Mouse (Mus musculus): ENCODE data around the gene Cmtr1. TPM values are rescaled to one million over a fixed set of nuclear protein-coding genes. Genes with fewer than 3 reads are reported as not detected.
A peak's percentile ranks its signal among the peaks of the same experiment; 100 is the strongest.

Gene Cmtr1
- total and polyA plus RNA-seq, 3 experiments, result 88.8 to 135 (median 105) TPM

DNA sequence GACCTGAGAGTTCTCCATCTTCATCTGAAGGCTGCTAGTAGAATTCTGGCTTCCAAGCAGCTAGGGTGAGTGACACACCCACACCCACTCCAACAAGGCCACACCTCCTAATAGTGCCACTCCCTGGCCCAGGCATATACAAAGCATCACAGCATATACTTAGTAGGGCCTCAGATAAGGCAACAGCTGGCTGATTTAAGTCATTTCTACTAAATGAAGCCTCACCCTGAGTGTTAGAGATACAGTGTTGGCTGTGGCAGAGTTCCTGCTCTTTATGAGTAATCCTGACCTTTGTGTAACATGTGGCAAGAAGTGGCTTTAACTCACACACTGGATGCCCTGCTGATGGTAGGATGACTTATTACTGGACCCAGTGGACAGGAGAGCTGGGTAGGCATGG is 9.5 kb downstream of the Cmtr1 start:
- peaks cover 51 to 88% of the 10 kb centered on the region in 2 experiments for H3K36me3 ChIP-seq (replicated peaks in 1 of 2; ENCODE audit: control insufficient read depth in 1 of 2, insufficient read depth in 1 of 2, low read length in 1 of 2)

DNA sequence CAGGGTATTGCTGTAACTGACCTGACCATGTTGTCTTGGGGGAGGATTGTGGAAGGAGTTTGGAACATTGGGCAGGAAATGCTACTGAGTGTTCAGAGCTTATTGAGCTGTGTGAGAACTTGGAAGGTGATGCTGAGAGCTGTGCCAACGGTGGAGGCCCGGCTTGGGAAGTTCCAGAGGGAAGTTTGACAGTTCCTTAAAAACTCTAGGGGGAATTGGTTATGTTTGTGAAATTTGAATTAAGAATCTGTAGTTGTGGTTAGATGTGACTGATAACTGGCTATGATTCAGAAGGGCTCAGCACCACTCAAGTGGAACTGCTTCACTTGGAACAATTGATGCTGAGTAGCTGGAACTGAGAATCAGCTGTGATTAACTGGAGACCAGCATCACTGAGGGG is 10.6 kb downstream of the Cmtr1 start:
- Histone ChIP-seq H3K27me3 (replicated peaks) (no peaks in the 10 kb centered on the region), H3K4me2 (ENCODE audit: insufficient read depth, low read depth, poor library complexity, severe bottlenecking) (no peak overlapping the region), H3K4me1 (ENCODE audit: control insufficient read depth in 1 of 2, insufficient read depth in 2 of 2) (peaks cover 2 to 46% of the 10 kb centered on the region in 2 experiments), H3K79me2 (replicated peaks; ENCODE audit: control insufficient read depth, extremely low read depth, insufficient read depth, poor library complexity, severe bottlenecking) (peaks cover 28% of the 10 kb centered on the region), H3K27ac (ENCODE audit: insufficient read depth, low read depth) (no peak overlapping the region), H3K9ac (ENCODE audit: insufficient read depth, low read depth) (no peak overlapping the region), H3K36me3 (replicated peaks in 1 of 2; ENCODE audit: control insufficient read depth in 1 of 2, insufficient read depth in 1 of 2, low read length in 1 of 2) (peaks cover 58 to 91% of the 10 kb centered on the region in 2 experiments), H3K9me3 (replicated peaks; ENCODE audit: low read length) (no peaks in the 10 kb centered on the region), H3K4me3 (replicated peaks in 1 of 3; ENCODE audit: low read depth in 2 of 3, low read length in 2 of 3, poor library complexity in 1 of 3) (no peak overlapping the region)
- dilution Hi-C loops (cut with MboI; ENCODE audit: extremely low pct_ligation_motif_present, extremely low pct_unique_long_range_greater_than_20kb, low sequenced_read_pairs) (no loop called here), in situ Hi-C loops (cut with MboI; ENCODE audit: low pct_ligation_motif_present, low pct_unique_long_range_greater_than_20kb, low sequenced_read_pairs) (no loop called here)
- TF ChIP-seq ETS1 (conservative IDR thresholded peaks at IDR 0.05; ENCODE audit: low read depth, low read length) (0 out of 2 replicates have a peak, but pooled peaks have one; percentile 24), RAD21 (IDR thresholded peaks at IDR 0.05; ENCODE audit: low read depth, low read length) (no peak)
- DNase-seq (ENCODE audit: extremely low read depth), result peak; percentile 44

More for the DNA sequence above, 9.5 kb downstream of the Cmtr1 start:
- Histone ChIP-seq H3K4me3 (replicated peaks in 1 of 3; ENCODE audit: low read depth in 2 of 3, low read length in 2 of 3, poor library complexity in 1 of 3) (no peak overlapping the region), H3K27me3 (replicated peaks) (no peaks in the 10 kb centered on the region), H3K27ac (ENCODE audit: insufficient read depth, low read depth) (no peak overlapping the region), H3K4me2 (ENCODE audit: insufficient read depth, low read depth, poor library complexity, severe bottlenecking) (no peak overlapping the region), H3K9me3 (replicated peaks; ENCODE audit: low read length) (no peaks in the 10 kb centered on the region), H3K79me2 (replicated peaks; ENCODE audit: control insufficient read depth, extremely low read depth, insufficient read depth, poor library complexity, severe bottlenecking) (peaks cover 35% of the 10 kb centered on the region), H3K4me1 (ENCODE audit: control insufficient read depth in 1 of 2, insufficient read depth in 2 of 2) (peaks cover 2 to 42% of the 10 kb centered on the region in 2 experiments), H3K9ac (ENCODE audit: insufficient read depth, low read depth) (no peak overlapping the region)
- in situ Hi-C loops (cut with MboI; ENCODE audit: low pct_ligation_motif_present, low pct_unique_long_range_greater_than_20kb, low sequenced_read_pairs) (no loop called here), dilution Hi-C loops (cut with MboI; ENCODE audit: extremely low pct_ligation_motif_present, extremely low pct_unique_long_range_greater_than_20kb, low sequenced_read_pairs) (no loop called here)
- no peak for DNase-seq (ENCODE audit: extremely low read depth)
- TF ChIP-seq ELF1 (IDR thresholded peaks at IDR 0.05; ENCODE audit: low read depth, low read length), result no peak
- TF ChIP-seq RAD21 (IDR thresholded peaks at IDR 0.05; ENCODE audit: low read depth, low read length), result no peak
- TF ChIP-seq NRF1 (IDR thresholded peaks at IDR 0.05; ENCODE audit: low read depth, low read length), result no peak
- no peak for TF ChIP-seq MAFK (IDR thresholded peaks at IDR 0.05; ENCODE audit: insufficient replicate concordance, low read length)
- no peak for TF ChIP-seq MXI1 (IDR thresholded peaks at IDR 0.05; ENCODE audit: low read depth, low read length)
- TF ChIP-seq SMC3 (IDR thresholded peaks at IDR 0.05; ENCODE audit: low read depth, low read length), result no peak

GRCm38 (mm10) chr17:29673325-29673724 is 12.9 kb downstream of the Cmtr1 start:
- H3K27ac ChIP-seq (ENCODE audit: insufficient read depth, low read depth), result no peak overlapping the region
- in situ Hi-C loops (cut with MboI; ENCODE audit: low pct_ligation_motif_present, low pct_unique_long_range_greater_than_20kb, low sequenced_read_pairs) (no loop called here), dilution Hi-C loops (cut with MboI; ENCODE audit: extremely low pct_ligation_motif_present, extremely low pct_unique_long_range_greater_than_20kb, low sequenced_read_pairs) (no loop called here)
- no peaks in the 10 kb centered on the region for H3K9me3 ChIP-seq (replicated peaks; ENCODE audit: low read length)
- no peak overlapping the region for H3K9ac ChIP-seq (ENCODE audit: insufficient read depth, low read depth)
- H3K4me1 ChIP-seq (ENCODE audit: control insufficient read depth in 1 of 2, insufficient read depth in 2 of 2), result peaks cover 14 to 62% of the 10 kb centered on the region in 2 experiments
- H3K4me3 ChIP-seq (replicated peaks in 1 of 3; ENCODE audit: low read depth in 2 of 3, low read length in 2 of 3, poor library complexity in 1 of 3), result no peak overlapping the region
- H3K36me3 ChIP-seq (replicated peaks in 1 of 2; ENCODE audit: control insufficient read depth in 1 of 2, insufficient read depth in 1 of 2, low read length in 1 of 2), result peaks cover 58 to 91% of the 10 kb centered on the region in 2 experiments
- no peaks in the 10 kb centered on the region for H3K27me3 ChIP-seq (replicated peaks)
- no peak for DNase-seq (ENCODE audit: extremely low read depth)
- no peak overlapping the region for H3K4me2 ChIP-seq (ENCODE audit: insufficient read depth, low read depth, poor library complexity, severe bottlenecking)
- TF ChIP-seq HCFC1 (IDR thresholded peaks at IDR 0.05; ENCODE audit: low read depth, low read length) (no peak), POLR2AphosphoS2 (IDR thresholded peaks at IDR 0.05; ENCODE audit: low read depth, low read length) (no peak), ELF1 (IDR thresholded peaks at IDR 0.05; ENCODE audit: low read depth, low read length) (no peak), USF1 (IDR thresholded peaks at IDR 0.05; ENCODE audit: low read depth, low read length) (no peak), MYC (IDR thresholded peaks at IDR 0.05; ENCODE audit: low read depth, low read length) (no peak), KAT2A (IDR thresholded peaks at IDR 0.05; ENCODE audit: insufficient replicate concordance, low read length) (no peak), NRF1 (IDR thresholded peaks at IDR 0.05; ENCODE audit: low read depth, low read length) (no peak), UBTF (IDR thresholded peaks at IDR 0.05; ENCODE audit: low read depth, low read length) (no peak), GABPA (IDR thresholded peaks at IDR 0.05; ENCODE audit: insufficient replicate concordance, low read depth, low read length) (no peak), JUN (IDR thresholded peaks at IDR 0.05; ENCODE audit: insufficient read depth, low read depth, low read length) (no peak), CHD1 (IDR thresholded peaks at IDR 0.05; ENCODE audit: low read depth, low read length) (no peak), E2F4 (IDR thresholded peaks at IDR 0.05; ENCODE audit: insufficient replicate concordance, low read depth, low read length) (no peak), ZNF384 (IDR thresholded peaks at IDR 0.05; ENCODE audit: low read depth, low read length) (no peak), BHLHE40 (IDR thresholded peaks at IDR 0.05; ENCODE audit: low read depth, low read length) (no peak), TCF12 (IDR thresholded peaks at IDR 0.05; ENCODE audit: low read depth, low read length) (no peak), MEF2A (IDR thresholded peaks at IDR 0.05; ENCODE audit: borderline replicate concordance, low read depth, low read length) (no peak), ETS1 (conservative IDR thresholded peaks at IDR 0.05; ENCODE audit: low read depth, low read length) (no peak), TBP (conservative IDR thresholded peaks at IDR 0.05; ENCODE audit: low read depth, low read length) (no peak)
- peaks cover 18% of the 10 kb centered on the region for H3K79me2 ChIP-seq (replicated peaks; ENCODE audit: control insufficient read depth, extremely low read depth, insufficient read depth, poor library complexity, severe bottlenecking)
